Mouse (Mus musculus) embryonic fibroblast, embryonic 13.5 days (primary cell): Measurements from ENCODE around the gene Hoxb1.

Experiments
- CTCF ChIP-seq: IDR thresholded peaks from 2 replicates; pipeline ENCODE4 v1.5.1; 2011; ENCODE audit warnings: mild to moderate bottlenecking, control low read depth, low read length, moderate library complexity, borderline replicate concordance; ENCODE audit not compliant: insufficient read depth
- POLR2A ChIP-seq: IDR thresholded peaks from 2 replicates; pipeline ENCODE4 v1.6.1; 2011; ENCODE audit warnings: low read depth, mild to moderate bottlenecking, control low read depth, low read length, moderate library complexity

GRCm38 (mm10) chr11:96319910-96320309, 45.6 kb upstream of the Hoxb1 start:
- TF ChIP-seq POLR2A (no peak), CTCF (no peak)
